Mouse (Mus musculus) brain, adult 10 weeks (tissue): ENCODE data around the gene Ikbip. TPM values are rescaled to one million over a fixed set of nuclear protein-coding genes. Genes with fewer than 3 reads are reported as not detected.

Source experiments
- polyA plus RNA-seq: library from polyadenylated mRNA; stranded (reverse); fragments of 350-450 nt; fragmentation: Illumina TruSeq; extraction: RNeasy Lipid Tissue Mini Kit (QIAGEN cat#74804); gene quantifications from one replicate; pipeline ENCODE4 v1.2.3, GENCODE M21; 2015; ENCODE audit warnings: low read depth, low replicate concordance

Gene Ikbip
- 19.9 TPM for polyA plus RNA-seq

DNA sequence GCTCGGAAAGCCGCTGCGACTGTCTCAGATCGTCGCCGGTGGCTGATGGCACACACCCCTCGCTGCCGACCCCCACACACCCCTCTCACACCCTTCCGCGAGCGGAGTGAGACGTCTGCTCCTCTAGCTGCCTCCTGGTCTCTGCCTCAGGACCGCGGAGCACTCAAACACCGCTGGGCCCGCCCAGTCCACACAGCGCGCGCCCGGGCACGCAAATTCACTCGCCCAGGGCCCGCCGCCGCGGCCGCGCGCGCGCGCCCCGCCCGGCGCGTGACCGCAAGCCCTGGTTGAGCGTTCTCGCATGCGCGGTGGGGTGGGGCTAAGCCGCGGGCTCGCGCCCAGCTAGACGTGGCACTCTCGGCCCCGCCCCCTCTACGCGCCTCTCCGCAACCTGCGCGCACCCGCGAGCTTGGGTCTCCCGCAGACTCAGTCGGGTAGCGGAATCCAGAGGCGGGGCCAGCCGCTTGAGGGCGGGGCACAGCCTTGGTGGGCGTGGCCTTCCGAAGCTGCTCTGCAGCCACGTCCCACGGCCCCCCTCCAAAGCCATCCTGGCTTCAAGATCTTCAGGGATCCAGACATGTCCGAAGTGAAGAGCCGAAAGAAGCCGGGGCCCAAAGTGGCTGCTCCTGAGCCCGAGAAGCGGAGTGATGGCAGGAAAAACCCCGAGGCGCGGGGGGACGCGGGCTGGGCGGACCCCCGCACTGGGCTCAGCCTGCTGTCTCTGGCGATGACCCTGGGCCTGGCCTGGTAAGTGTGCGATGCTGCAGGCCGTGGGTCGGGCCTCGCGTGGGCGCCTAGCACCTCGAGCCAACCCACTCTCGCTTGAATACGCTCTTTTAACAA, at the start of gene Ikbip, which contains the start of gene Apaf1:
Ikbip (plus strand) TSS at position 391 of the 843 bp plus-strand sequence.
Apaf1 (minus strand) TSS at position 221 of the 843 bp plus-strand sequence.

DNA sequence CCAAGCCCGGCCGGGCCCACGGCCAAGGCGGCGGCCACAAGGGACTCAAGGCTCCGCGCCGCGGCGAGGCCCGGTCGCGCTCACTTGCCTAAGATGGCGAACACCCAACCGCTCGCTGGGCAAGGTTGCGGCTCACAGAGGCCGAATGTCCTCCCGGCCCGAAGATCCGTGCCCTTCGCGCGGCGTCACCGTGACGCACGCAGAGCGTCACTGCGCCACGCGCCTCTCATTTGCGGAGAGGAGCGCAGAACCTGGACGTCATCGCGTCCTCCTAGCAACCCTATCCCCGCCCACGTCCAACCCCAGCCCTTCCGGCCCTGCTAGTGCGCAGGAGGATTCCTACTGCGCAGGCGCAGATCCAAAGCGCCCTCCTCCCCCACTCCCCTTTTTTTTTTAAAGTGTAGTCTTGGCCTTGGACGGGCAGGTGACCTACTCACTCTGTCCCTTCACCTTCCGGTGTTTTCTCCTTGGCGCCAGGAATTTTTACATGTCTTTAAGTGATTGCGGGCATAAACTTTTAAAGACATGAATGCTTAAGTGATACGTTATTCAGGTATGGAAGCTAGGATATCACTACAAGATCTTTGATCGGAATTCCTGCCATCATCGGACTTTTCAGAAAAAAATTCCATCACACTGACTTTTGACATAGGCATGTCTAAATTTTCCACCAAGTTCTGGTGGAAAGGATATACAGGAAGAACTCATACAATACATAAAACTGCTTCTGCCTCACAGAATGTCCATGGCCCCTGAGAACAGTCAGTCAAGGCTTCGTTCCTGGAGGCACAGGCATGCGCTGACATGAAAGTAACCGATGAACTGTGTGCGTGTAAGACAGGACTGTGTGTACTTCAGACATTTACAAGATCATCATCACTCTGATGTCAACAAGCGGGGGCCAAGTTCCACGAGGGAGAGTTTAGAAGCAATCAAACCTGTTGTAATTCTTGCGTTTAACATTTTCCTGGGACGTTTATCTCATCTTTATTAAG, 41.4 kb downstream of the Ikbip start, which contains the start of gene Slc25a3:
Slc25a3 (minus strand) TSS at position 232 of the 995 bp plus-strand sequence.

Other genes with a start within 250 kb of the Ikbip start
- 8.1 TPM for gene Apaf1, start 170 bp upstream of the Ikbip start, polyA plus RNA-seq
- gene Slc25a3, start 41.1 kb downstream of the Ikbip start, polyA plus RNA-seq = 682 TPM
- gene Tmpo, start 98.4 kb downstream of the Ikbip start, polyA plus RNA-seq = 38.5 TPM